Mouse (Mus musculus) frontal cortex, adult 2 months (tissue): ENCODE data around the gene A630073D07Rik. TPM values are rescaled to one million over a fixed set of nuclear protein-coding genes. Genes with fewer than 3 reads are reported as not detected.
"Not testable (repeated sequence)": the region's sequence is repeated elsewhere in the genome, so short reads cannot be mapped to it uniquely, and the experiment has no call there.

ENCODE experiments used
- DNase-seq, 2 experiments: peaks; one replicate each; pipeline ENCODE4 v3.0.0; 2022; ENCODE audit warnings: low spot score in 1 of 2; ENCODE audit errors: extremely low spot score in 1 of 2
- polyA plus RNA-seq: library from polyadenylated mRNA; depleted of rRNA; stranded (reverse); fragments of >200 nt; gene quantifications from 2 replicates; pipeline ENCODE4 v1.2.3, GENCODE M21; 2012; rRNA removed

Gene A630073D07Rik
- polyA plus RNA-seq, result not detected in 2 replicates

- DNase-seq, result no peak
These were observed at the start of gene A630073D07Rik for GRCm38 (mm10) chr6:132651426-132651825. TSS of gene A630073D07Rik (minus strand) at chr6:132651526.

- no peak for DNase-seq
These were observed 49.6 kb upstream of the A630073D07Rik start, which contains the start of gene Tas2r121 for GRCm38 (mm10) chr6:132700907-132701306. TSS of gene Tas2r121 (minus strand) at chr6:132701007.

GRCm38 (mm10) chr6:132691596-132691995 is 40.3 kb upstream of the A630073D07Rik start:
- DNase-seq, result not testable (repeated sequence)

DNA sequence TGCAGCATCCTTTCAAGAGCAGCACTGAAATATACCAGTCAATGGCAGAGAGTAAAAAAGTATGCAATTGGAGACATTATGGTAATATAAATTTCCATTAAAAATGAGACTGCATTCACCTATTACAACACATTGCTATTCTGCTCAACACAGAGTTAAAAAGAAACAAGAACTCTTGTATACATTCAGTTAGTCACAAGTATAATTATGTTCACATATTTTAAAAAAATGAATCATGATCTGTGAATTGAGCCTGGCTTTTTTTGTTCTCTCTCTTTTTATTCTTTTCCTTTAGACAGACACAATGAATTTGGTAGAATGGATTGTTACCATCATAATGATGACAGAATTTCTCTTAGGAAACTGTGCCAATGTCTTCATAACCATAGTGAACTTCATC is 5.3 kb upstream of the A630073D07Rik start, which contains the start of gene Tas2r120:
Gene Tas2r120 (plus strand): TSS at position 301 of the 400 bp plus-strand sequence.
- DNase-seq, result no peak

DNA sequence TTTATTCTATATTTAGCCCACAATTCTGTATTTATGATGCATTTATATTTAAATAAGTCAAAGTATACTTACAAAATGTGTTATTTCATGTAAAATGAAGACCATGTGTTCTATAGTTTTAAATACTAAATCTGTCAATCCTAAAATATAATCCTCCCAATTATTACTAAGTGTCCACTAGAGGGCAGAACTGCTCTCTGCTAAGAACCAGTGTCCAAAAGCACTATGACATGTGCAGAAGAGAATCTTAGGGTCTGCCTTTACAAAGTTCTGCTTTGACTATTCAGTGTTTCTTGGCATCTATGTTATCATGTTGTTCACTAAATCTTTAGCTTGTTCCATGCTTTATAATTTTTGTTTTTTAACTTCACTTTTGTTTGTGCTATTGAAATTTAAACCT is 1.9 kb downstream of the A630073D07Rik start:
- peak in 1 of 2 experiments; percentile 2 for DNase-seq

- DNase-seq, result not testable (repeated sequence)
These were observed 55.7 kb downstream of the A630073D07Rik start, which contains the start of gene Prp2 for GRCm38 (mm10) chr6:132595613-132596012. TSS of gene Prp2 (plus strand) at chr6:132595913.

Other genes starting within 250 kb of the A630073D07Rik start
- not detected in 2 replicates for gene Prh1, start 81.7 kb downstream of the A630073D07Rik start, polyA plus RNA-seq
- gene Prp2, start 55.6 kb downstream of the A630073D07Rik start, polyA plus RNA-seq, result not detected in 2 replicates
- not detected in 2 replicates for gene Tas2r120, start 5.4 kb upstream of the A630073D07Rik start, polyA plus RNA-seq
- not detected in 2 replicates for gene Tas2r121, start 49.5 kb upstream of the A630073D07Rik start, polyA plus RNA-seq
- not detected in 2 replicates for gene Tas2r122, start 60.4 kb upstream of the A630073D07Rik start, polyA plus RNA-seq
- gene Tas2r115, start 86.5 kb upstream of the A630073D07Rik start, polyA plus RNA-seq, result not detected in 2 replicates
- not detected in 2 replicates for gene Tas2r124, start 103.2 kb upstream of the A630073D07Rik start, polyA plus RNA-seq
- not detected in 2 replicates for gene Tas2r102, start 110.6 kb upstream of the A630073D07Rik start, polyA plus RNA-seq
- not detected in 2 replicates for gene Tas2r136, start 126.6 kb upstream of the A630073D07Rik start, polyA plus RNA-seq
- gene Tas2r117, start 151.3 kb upstream of the A630073D07Rik start, polyA plus RNA-seq, result not detected in 2 replicates
- gene Tas2r123, start 195.6 kb upstream of the A630073D07Rik start, polyA plus RNA-seq, result not detected in 2 replicates
- gene Tas2r116, start 203.9 kb upstream of the A630073D07Rik start, polyA plus RNA-seq, result not detected in 2 replicates
- not detected in 2 replicates for gene Tas2r110, start 216.5 kb upstream of the A630073D07Rik start, polyA plus RNA-seq
- not detected in 2 replicates for gene Tas2r113, start 241.5 kb upstream of the A630073D07Rik start, polyA plus RNA-seq